Mouse (Mus musculus): ENCODE results near the gene Hhipl1. TPM values are rescaled to one million over a fixed set of nuclear protein-coding genes. Genes with fewer than 3 reads are reported as not detected.

Hhipl1 gene
- polyA plus RNA-seq, 1 experiment from 2014 or later: 1.0 TPM

DNA sequence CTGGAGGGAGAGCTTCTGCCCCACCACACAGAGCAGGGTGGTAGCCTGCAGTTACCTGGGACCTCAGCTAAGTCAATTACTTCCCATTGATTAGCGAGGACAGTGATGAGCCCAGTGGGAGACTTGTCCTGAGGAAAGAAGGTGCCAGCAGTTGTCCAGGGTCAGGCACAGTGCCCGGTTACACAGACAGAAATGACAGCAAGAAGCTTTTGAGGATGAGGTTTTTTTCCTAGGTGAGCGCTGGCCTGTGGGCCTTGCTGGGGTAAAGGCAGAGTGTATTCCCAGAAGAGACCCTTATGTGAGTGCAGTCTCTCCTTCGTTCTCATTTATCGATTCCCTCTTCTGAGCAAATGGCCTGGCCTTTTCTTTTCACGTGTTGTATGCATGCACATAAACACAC lies 10.6 kb downstream of the Hhipl1 start:
- no peak overlapping the region for H3K4me3 ChIP-seq
- H3K4me1 ChIP-seq (replicated peaks): peaks cover 19% of the 10 kb centered on the region
- no peaks in the 10 kb centered on the region for H3K9me3 ChIP-seq (replicated peaks)
- H3K9ac ChIP-seq: no peak overlapping the region
- no peak overlapping the region for H3K4me2 ChIP-seq
- no peak for ATAC-seq (replicated peaks; ENCODE audit: insufficient number of reproducible peaks, insufficient read depth, low FRiP score, low read depth)
- H3K27ac ChIP-seq: no peak overlapping the region
- H3K36me3 ChIP-seq: no peaks in the 10 kb centered on the region
- WGBS: 53% methylated on average over 6 of the region's 6 CpGs
- H3K27me3 ChIP-seq: peaks cover 59% of the 10 kb centered on the region

DNA sequence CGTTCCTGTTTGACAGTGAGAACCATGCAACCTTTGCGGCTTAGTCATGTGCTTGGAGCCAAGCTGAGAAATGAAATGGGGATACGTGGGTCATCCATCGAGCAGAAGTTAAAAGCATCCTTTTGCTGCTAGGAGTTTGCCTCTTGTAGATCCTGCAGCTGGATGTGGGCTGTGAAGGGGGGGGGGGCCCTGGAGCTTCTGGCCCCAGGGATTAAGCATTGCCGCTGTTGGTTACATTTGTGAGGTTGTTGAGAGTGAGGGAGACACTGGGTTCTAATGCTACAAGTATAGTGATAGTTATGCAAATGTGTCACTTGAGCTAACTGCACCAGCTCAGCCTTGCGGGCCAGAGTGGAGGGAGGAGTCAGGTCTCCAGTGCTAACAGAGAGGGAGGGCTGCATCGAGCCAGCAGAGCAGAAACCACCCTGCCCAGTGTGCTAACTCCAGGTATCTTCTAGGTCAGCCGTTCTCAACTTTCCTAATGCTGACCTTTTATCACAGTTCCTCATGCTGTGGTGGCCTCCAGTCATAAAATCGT lies 11.2 kb downstream of the Hhipl1 start:
- H3K9ac ChIP-seq: no peak overlapping the region
- H3K27me3 ChIP-seq: peaks cover 59% of the 10 kb centered on the region
- H3K4me1 ChIP-seq (replicated peaks): peaks cover 19% of the 10 kb centered on the region
- no peak overlapping the region for H3K4me3 ChIP-seq
- H3K36me3 ChIP-seq: no peaks in the 10 kb centered on the region
- no peak overlapping the region for H3K27ac ChIP-seq
- WGBS: 16% methylated on average over 9 of the region's 9 CpGs
- H3K4me2 ChIP-seq: no peak overlapping the region
- ATAC-seq (replicated peaks; ENCODE audit: insufficient number of reproducible peaks, insufficient read depth, low FRiP score, low read depth): no peak
- H3K9me3 ChIP-seq (replicated peaks): no peaks in the 10 kb centered on the region

DNA sequence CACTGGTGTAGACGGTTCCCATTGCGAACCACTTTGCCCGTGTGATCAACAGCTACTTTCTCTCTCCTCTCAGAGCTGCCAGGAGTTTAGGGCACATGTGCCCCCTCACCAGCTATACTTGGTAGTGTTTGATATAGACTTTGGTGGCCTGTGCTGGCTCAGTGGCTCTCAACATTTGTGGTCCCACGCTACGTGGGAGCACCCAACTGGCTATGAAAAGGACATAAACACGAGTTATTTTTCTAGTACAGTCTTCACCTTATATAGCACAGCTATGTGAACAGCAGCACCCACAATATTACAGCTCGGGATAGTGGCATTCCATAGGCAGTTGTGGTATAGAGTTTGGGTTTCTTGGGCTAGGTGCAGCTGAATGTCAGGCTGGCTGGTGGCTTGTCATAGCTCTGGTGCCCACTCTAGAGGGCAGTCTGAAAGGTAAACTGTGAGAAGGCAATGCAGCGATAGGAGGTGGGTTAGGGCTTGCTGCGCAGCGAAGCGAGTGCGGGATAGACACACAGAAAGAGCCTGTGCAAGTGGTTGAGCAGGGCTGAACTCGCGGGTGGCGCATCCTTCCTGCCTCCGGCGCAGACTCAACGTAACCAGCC lies 11.9 kb downstream of the Hhipl1 start:
- Histone ChIP-seq H3K27ac (no peak overlapping the region), H3K4me3 (peak overlapping the region; percentile 26), H3K9ac (no peak overlapping the region), H3K4me2 (peak overlapping the region; percentile 53), H3K27me3 (peaks cover 59% of the 10 kb centered on the region), H3K9me3 (replicated peaks) (no peaks in the 10 kb centered on the region), H3K4me1 (replicated peaks) (peaks cover 19% of the 10 kb centered on the region), H3K36me3 (no peaks in the 10 kb centered on the region)
- 22% methylated on average over 18 of the region's 18 CpGs for WGBS
- ATAC-seq (replicated peaks; ENCODE audit: insufficient number of reproducible peaks, insufficient read depth, low FRiP score, low read depth): no peak

GRCm38 (mm10) chr12:108318499-108318898 lies 12.4 kb downstream of the Hhipl1 start:
- H3K27ac ChIP-seq: no peak overlapping the region

GRCm38 (mm10) chr12:108320096-108320495 lies 14.0 kb downstream of the Hhipl1 start:
- Histone ChIP-seq H3K9me3 (replicated peaks) (no peaks in the 10 kb centered on the region), H3K27me3 (peaks cover 55% of the 10 kb centered on the region), H3K4me2 (no peak overlapping the region), H3K4me1 (replicated peaks) (peaks cover 19% of the 10 kb centered on the region), H3K4me3 (no peak overlapping the region), H3K27ac (no peak overlapping the region), H3K36me3 (no peaks in the 10 kb centered on the region), H3K9ac (no peak overlapping the region)
- ATAC-seq (replicated peaks; ENCODE audit: insufficient number of reproducible peaks, insufficient read depth, low FRiP score, low read depth): no peak
- WGBS: 36% methylated on average over 8 of the region's 8 CpGs

More at GRCm38 (mm10) chr12:108318499-108318898, 12.4 kb downstream of the Hhipl1 start:
- no peak for ATAC-seq (replicated peaks; ENCODE audit: insufficient number of reproducible peaks, insufficient read depth, low FRiP score, low read depth)
- Histone ChIP-seq H3K36me3 (no peaks in the 10 kb centered on the region), H3K9ac (no peak overlapping the region), H3K4me2 (peak overlapping the region; percentile 53), H3K9me3 (replicated peaks) (no peaks in the 10 kb centered on the region), H3K4me3 (peak overlapping the region; percentile 26), H3K27me3 (peaks cover 59% of the 10 kb centered on the region), H3K4me1 (replicated peaks) (peaks cover 19% of the 10 kb centered on the region)
- 13% methylated on average over 37 of the region's 37 CpGs for WGBS

DNA sequence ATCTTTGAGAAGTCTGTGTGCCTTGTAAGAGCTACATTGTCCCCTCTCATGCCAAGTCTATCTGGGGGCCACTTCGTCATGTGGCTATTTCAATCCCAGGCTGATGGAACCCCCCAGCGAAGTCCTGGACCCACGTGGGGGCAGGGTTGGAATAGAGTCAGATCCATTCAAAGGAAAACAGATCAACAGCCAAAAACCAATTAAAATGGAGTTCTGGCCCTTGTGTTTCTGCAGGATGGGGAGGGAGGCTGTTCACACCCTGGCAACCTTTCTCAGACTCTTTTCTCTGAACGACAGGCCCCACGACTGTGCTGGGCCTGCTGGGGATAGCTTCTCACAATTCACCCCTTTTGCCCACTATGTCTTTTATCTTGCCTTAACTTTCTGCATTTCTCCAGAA lies 20.3 kb downstream of the Hhipl1 start:
- Histone ChIP-seq H3K9ac (no peak overlapping the region), H3K4me1 (replicated peaks) (peaks cover 22% of the 10 kb centered on the region), H3K9me3 (replicated peaks) (no peaks in the 10 kb centered on the region), H3K27ac (no peak overlapping the region), H3K27me3 (peaks cover 55% of the 10 kb centered on the region), H3K4me2 (no peak overlapping the region), H3K4me3 (no peak overlapping the region), H3K36me3 (no peaks in the 10 kb centered on the region)
- 45% methylated on average over 5 of the region's 5 CpGs for WGBS
- no peak for ATAC-seq (replicated peaks; ENCODE audit: insufficient number of reproducible peaks, insufficient read depth, low FRiP score, low read depth)

GRCm38 (mm10) chr12:108327889-108328491 lies 21.9 kb downstream of the Hhipl1 start:
- Histone ChIP-seq H3K9ac (peak overlapping the region; percentile 14; the same call in 1 of the 2 replicates), H3K27ac (no peak overlapping the region), H3K36me3 (no peaks in the 10 kb centered on the region), H3K4me3 (peak overlapping the region; percentile 46), H3K4me1 (replicated peaks) (peaks cover 25% of the 10 kb centered on the region), H3K27me3 (peaks cover 55% of the 10 kb centered on the region), H3K4me2 (peak overlapping the region; percentile 76), H3K9me3 (replicated peaks) (no peaks in the 10 kb centered on the region)
- ATAC-seq (replicated peaks; ENCODE audit: insufficient number of reproducible peaks, insufficient read depth, low FRiP score, low read depth): peak; percentile 40; the same call in 1 of the 2 replicates
- under 1% methylated on average over 66 of the region's 66 CpGs for WGBS

DNA sequence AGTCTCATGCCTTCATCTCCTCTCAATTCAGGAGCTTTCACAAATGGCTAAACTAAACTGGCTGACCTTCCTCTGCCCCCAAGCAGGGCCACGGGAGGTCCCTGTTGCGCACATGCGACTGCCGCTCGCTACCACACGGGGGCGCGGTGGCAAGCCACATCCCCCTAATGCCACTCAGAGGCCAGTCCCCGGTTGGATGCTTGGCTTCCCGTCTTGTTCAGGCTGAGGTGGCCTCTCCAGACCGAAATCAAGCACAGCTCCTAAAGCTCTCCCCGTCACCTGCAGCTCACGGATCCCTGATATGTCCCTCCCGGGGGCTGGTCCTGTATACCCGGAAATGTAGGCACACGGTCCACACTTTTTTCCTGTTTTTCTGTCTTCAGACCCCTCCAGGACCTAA lies 27.0 kb downstream of the Hhipl1 start:
- no peaks in the 10 kb centered on the region for H3K36me3 ChIP-seq
- H3K4me2 ChIP-seq: peak overlapping the region; percentile 95
- peaks cover 32% of the 10 kb centered on the region for H3K4me1 ChIP-seq (replicated peaks)
- H3K27me3 ChIP-seq: peaks cover 56% of the 10 kb centered on the region
- peak; percentile 36; the same call in 1 of the 2 replicates for ATAC-seq (replicated peaks; ENCODE audit: insufficient number of reproducible peaks, insufficient read depth, low FRiP score, low read depth)
- under 1% methylated on average over 16 of the region's 16 CpGs for WGBS
- peak overlapping the region; percentile 61 for H3K4me3 ChIP-seq
- peak overlapping the region; percentile 48; the same call in 1 of the 2 replicates for H3K27ac ChIP-seq
- H3K9me3 ChIP-seq (replicated peaks): no peaks in the 10 kb centered on the region
- H3K9ac ChIP-seq: peak overlapping the region; percentile 29; the same call in 1 of the 2 replicates

DNA sequence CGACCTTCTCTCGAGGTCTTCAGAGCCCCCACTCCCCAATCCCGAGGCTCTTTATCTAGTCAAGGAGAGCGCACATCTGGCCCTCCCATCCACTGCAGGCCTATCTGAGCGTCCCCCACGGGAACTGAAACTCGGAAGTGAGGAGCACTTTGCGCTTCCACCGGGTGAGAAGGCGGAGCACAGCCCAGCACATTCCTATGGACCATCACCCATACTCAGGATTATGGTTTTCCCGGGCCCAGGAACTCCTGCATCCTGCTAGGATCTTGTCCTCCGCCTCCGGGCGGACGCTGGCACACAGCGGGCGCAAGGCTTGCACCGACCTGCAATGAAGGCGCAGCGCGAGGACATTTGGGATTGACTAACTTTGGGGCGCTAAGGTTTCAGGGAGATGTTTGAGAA lies 27.4 kb downstream of the Hhipl1 start:
- under 1% methylated on average over 22 of the region's 22 CpGs for WGBS
- peak overlapping the region; percentile 29; the same call in 1 of the 2 replicates for H3K9ac ChIP-seq
- peak overlapping the region; percentile 48 for H3K27ac ChIP-seq

DNA sequence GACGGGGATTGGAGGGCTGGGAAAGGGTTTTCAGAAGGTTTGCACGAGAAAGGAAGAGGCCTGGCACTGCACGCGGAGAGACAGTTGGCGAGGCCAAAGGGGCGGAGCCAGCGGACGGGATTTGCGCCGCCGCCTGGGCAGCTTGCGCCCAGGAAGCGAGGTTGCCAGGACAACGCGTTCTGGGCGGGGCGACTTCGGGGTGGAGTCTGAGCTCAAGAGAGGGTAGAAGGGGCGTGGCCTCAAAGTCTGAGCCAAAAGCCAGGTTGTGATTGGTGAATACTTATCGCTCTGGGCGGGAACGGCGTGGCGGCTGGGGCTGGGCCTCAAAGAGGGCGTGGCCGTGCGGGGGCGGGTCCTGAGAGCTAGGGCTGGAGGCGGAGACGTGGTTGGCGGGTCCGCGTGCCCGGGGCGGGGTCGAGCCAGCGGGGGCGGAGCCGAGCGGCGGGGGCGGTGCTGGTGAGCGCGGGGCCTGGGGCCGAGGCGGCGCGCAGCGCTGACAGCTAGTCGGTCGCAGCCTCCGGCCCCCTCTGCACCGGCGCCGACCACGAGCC lies 27.9 kb downstream of the Hhipl1 start, which contains the start of gene Cyp46a1:
Gene Cyp46a1, plus strand, starts transcription at position 487 of the 551 bp plus-strand sequence.
- under 1% methylated on average over 45 of the region's 56 CpGs for whole genome bisulfite sequencing
- Histone ChIP-seq H3K36me3 (no peaks in the 10 kb centered on the region), H3K4me1 (replicated peaks) (peaks cover 28% of the 10 kb centered on the region), H3K27me3 (peaks cover 46% of the 10 kb centered on the region), H3K9ac (peak within 1 kb of the TSS; percentile 59), H3K27ac (peak within 1 kb of the TSS; percentile 48), H3K4me2 (peak within 1 kb of the TSS; percentile 95), H3K9me3 (replicated peaks) (no peaks in the 10 kb centered on the region), H3K4me3 (peak within 1 kb of the TSS; percentile 61)
- ATAC-seq (replicated peaks; ENCODE audit: insufficient number of reproducible peaks, insufficient read depth, low FRiP score, low read depth): peak; percentile 96

More for the DNA sequence above, 27.4 kb downstream of the Hhipl1 start:
- peak; percentile 11 for ATAC-seq (replicated peaks; ENCODE audit: insufficient number of reproducible peaks, insufficient read depth, low FRiP score, low read depth)
- H3K27me3 ChIP-seq: peaks cover 51% of the 10 kb centered on the region
- no peaks in the 10 kb centered on the region for H3K36me3 ChIP-seq
- H3K4me1 ChIP-seq (replicated peaks): peaks cover 28% of the 10 kb centered on the region
- no peaks in the 10 kb centered on the region for H3K9me3 ChIP-seq (replicated peaks)
- peak overlapping the region; percentile 95 for H3K4me2 ChIP-seq
- H3K4me3 ChIP-seq: peak overlapping the region; percentile 61

GRCm38 (mm10) chr12:108334529-108334928 lies 28.5 kb downstream of the Hhipl1 start:
- no peaks in the 10 kb centered on the region for H3K9me3 ChIP-seq (replicated peaks)
- peak overlapping the region; percentile 95 for H3K4me2 ChIP-seq
- H3K36me3 ChIP-seq: no peaks in the 10 kb centered on the region
- H3K4me1 ChIP-seq (replicated peaks): peaks cover 27% of the 10 kb centered on the region
- H3K4me3 ChIP-seq: peak overlapping the region; percentile 61
- peak; percentile 3 for ATAC-seq (replicated peaks; ENCODE audit: insufficient number of reproducible peaks, insufficient read depth, low FRiP score, low read depth)
- peaks cover 41% of the 10 kb centered on the region for H3K27me3 ChIP-seq
- peak overlapping the region; percentile 38 for H3K27ac ChIP-seq
- H3K9ac ChIP-seq: peak overlapping the region; percentile 59
- 1% methylated on average over 32 of the region's 32 CpGs for WGBS

All from heart, embryonic 15.5 days (tissue).